Mouse (Mus musculus) adrenal gland, postnatal 0 days (tissue): ENCODE measurements around the gene Ugt1a1. TPM values are rescaled to one million over a fixed set of nuclear protein-coding genes. Genes with fewer than 3 reads are reported as not detected.

Source experiments
- polyA plus RNA-seq: library from polyadenylated mRNA; unstranded; fragments of >200 nt; fragmentation: Nextera tagmentation; extraction: Ambion mirVana; gene quantifications from 2 replicates; pipeline ENCODE4 v1.2.1, GENCODE M21; 2015

The Ugt1a1 gene
- polyA plus RNA-seq = 8.8 and 15.0 TPM in 2 replicates

GRCm38 (mm10) chr1:88211812-88212211 lies at the start of gene Ugt1a1:
Gene Ugt1a1, plus strand, starts transcription at chr1:88211959.

DNA sequence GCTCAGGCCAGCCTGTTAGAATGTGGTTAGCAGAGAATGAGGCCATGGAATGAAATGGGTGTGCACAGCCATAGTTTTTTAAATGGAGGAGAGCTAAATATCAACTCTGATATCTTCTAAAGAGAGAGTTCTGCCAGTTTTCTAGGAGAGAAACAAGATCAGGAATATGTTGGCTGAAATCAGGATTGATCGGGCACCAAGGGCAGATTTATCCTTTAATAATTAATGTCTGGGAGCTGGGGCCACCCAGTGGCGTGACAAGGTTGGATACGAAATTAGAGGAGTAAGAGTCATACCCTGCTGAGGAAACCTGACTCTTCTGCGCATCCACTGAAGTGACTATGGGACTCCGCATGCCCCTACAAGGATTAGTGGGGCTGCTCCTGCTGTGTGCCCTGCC lies 46.0 kb upstream of the Ugt1a1 start, which contains the start of gene Ugt1a5:
TSS of gene Ugt1a5 (plus strand) at position 302 of the 400 bp plus-strand sequence.

DNA sequence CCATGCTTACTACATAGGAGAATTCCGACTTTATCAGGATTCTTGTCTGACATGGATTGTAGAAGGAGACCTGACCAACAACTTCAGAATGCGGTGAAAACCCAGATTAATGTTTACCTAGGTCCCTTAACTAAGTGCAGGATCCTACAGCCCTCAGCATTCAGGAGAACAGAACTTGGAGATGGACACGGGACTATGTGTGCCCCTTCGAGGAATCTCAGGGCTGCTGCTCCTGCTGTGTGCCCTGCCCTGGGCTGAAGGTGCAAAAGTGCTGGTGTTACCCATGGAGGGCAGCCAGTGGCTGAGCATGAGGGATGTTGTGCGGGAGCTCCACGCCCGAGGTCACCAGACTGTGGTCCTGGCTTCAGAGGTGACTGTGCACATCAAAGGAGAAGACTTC lies 11.3 kb upstream of the Ugt1a1 start, which contains the start of gene Ugt1a2:
TSS of gene Ugt1a2 (plus strand) at position 146 of the 400 bp plus-strand sequence.

GRCm38 (mm10) chr1:88205294-88205922 lies 6.4 kb upstream of the Ugt1a1 start, which contains the start of gene Dnajb3:
Gene Dnajb3, minus strand, starts transcription at chr1:88205782.

DNA sequence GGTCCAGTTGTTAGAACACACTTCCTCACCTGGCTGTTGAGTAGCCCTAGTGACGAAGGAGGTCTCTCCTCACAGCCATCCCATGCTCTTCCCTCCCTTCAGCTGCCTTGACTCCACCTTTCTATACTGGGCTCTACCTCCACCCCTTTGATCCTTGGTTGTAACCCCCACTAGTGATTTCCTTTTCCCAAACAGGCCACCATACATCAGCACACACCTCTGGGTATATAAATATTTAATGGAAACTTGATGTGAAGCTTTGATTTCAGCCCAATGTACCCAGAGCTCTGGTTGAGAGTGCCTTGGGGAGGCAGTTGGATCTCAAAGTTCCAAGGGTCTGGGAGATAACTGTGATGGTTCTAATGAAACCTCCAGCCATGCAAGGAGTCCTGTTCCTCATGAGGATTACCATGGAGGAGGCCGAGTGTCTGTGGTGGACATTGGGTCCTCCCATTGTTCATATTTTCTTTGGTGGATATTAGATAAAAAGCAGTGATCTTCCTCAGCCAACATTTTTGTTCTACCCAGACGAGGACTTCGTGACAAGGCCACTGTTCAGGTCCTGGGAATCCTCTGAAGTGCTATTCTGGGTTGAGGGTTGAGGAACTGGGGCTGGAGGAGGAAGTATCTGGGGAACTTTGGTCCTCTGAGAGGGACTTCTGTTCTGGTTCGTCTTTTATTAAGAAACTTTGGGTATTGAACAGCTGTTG lies 15.1 kb downstream of the Ugt1a1 start, which contains the start of gene Mroh2a:
TSS of gene Mroh2a (plus strand) at position 317 of the 710 bp plus-strand sequence.

Other genes starting within 250 kb of the Ugt1a1 start
- gene Usp40, start 203.4 kb upstream of the Ugt1a1 start, polyA plus RNA-seq = 12.0 and 21.3 TPM in 2 replicates
- gene Ugt1a10, start 156.6 kb upstream of the Ugt1a1 start, polyA plus RNA-seq = not detected in 2 replicates
- gene Ugt1a9, start 141.2 kb upstream of the Ugt1a1 start, polyA plus RNA-seq = 0.55 TPM in 1 of 2 replicates, not detected in the other
- gene Ugt1a8, start 124.1 kb upstream of the Ugt1a1 start, polyA plus RNA-seq = not detected in 2 replicates
- gene Ugt1a7c, start 116.9 kb upstream of the Ugt1a1 start, polyA plus RNA-seq = 5.8 and 6.3 TPM in 2 replicates
- gene Ugt1a6b, start 108.7 kb upstream of the Ugt1a1 start, polyA plus RNA-seq = 0.84 and 1.2 TPM in 2 replicates
- gene Ugt1a6a, start 77.2 kb upstream of the Ugt1a1 start, polyA plus RNA-seq = 6.8 and 7.1 TPM in 2 replicates
- gene Ugt1a5, start 45.9 kb upstream of the Ugt1a1 start, polyA plus RNA-seq = 0.06 TPM in 1 of 2 replicates, not detected in the other
- 0.38 and 0.66 TPM in 2 replicates for gene Ugt1a2, start 11.4 kb upstream of the Ugt1a1 start, polyA plus RNA-seq
- 7.8 TPM in 2 replicates for gene Dnajb3, start 6.2 kb upstream of the Ugt1a1 start, polyA plus RNA-seq
- 0.44 and 0.55 TPM in 2 replicates for gene Mroh2a, start 15.0 kb downstream of the Ugt1a1 start, polyA plus RNA-seq
- gene Hjurp, start 65.7 kb downstream of the Ugt1a1 start, polyA plus RNA-seq = 24.5 and 37.8 TPM in 2 replicates
- not detected in 2 replicates for gene Trpm8, start 65.7 kb downstream of the Ugt1a1 start, polyA plus RNA-seq
- 19.0 and 26.4 TPM in 2 replicates for gene Spp2, start 195.0 kb downstream of the Ugt1a1 start, polyA plus RNA-seq